Mouse (Mus musculus): ENCODE measurements around the gene Gm7954.
"Not testable (repeated sequence)": the region's sequence is repeated elsewhere in the genome, so short reads cannot be mapped to it uniquely, and the experiment has no call there.

- TF ChIP-seq GATA1, TAL1 (IDR thresholded peaks at IDR 0.05; ENCODE audit: low read length): not testable (repeated sequence)
These were observed 36.1 kb upstream of the Gm7954 start, which contains the start of gene Gm3486 for GRCm38 (mm10) chr14:41489385-41489784.
